ENCODE assay signal across 8 mouse cellular contexts in the genomic region with DNA sequence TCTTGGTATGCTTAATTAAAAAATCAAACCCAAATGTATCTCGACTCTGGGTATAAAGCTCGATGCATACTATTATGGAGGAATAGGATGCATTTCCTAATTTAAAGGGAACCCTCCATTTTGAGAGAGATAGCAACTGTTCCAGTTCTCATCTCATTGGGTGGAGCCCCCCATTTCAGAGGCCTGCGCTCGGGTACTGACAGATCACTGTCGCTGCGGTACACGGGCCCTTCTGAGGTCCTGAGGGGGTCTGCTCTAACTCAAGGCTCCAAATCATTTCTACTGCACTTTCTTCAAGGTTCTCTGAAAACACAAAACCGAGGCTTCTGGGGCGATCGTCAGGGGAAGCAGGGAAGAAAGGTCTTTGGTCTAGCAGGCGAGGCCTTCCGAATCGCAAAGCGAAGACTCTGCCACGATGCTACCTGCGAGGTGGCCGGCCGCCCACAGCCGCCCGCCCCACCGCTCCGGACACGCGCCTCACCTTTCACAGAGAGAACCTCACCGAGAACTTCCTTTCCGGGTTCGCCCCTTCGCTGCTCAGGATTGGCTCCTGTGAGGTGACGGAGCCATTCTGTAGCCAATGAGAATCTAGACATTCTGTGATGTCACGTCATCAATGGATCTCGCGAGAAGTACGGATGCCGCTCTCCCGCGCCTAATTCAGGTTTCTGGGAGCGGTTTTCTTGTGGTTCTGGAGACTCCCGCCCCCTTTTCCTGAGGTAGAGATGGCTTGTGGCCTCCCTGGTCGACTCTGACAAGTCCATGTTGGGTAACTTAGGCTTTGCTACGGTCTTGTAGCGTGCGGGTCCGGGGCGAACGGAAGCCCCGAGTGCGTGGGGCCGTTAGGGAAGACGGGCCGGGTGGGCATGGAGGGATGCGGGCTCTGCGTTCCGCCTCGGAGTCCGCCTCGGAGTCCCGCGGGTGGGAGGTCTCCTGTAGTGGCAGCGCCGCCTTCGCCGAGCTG. TPM values are rescaled to one million over a fixed set of nuclear protein-coding genes. Genes with fewer than 3 reads are reported as not detected.
A peak's percentile ranks its signal among the peaks of the same experiment; 100 is the strongest.
DNase-seq lines count a peak whose midpoint lies in the region; ATAC-seq and TF ChIP-seq lines count a peak whose summit lies in the region.

TSS of gene Mre11a (plus strand) at position 616 of the 964 bp plus-strand sequence.
TSS of gene Ankrd49 (minus strand) at position 818 of the 964 bp plus-strand sequence.

- peak; percentile 68; the same call in 1 of the 2 replicates for TF ChIP-seq POLR2A in bone marrow, adult 2 months (IDR thresholded peaks at IDR 0.05; ENCODE audit: borderline replicate concordance, control insufficient read depth, low read depth, low read length)
- peak; percentile 62; the same call in 1 of the 2 replicates for TF ChIP-seq POLR2A in limb, embryonic 14.5 days (IDR thresholded peaks at IDR 0.05; ENCODE audit: borderline replicate concordance, extremely low read depth, insufficient read depth, insufficient read length)

- no peaks in the 10 kb centered on the region for H3K4me1 ChIP-seq in bone marrow, adult 2 months (ENCODE audit: control insufficient read depth, insufficient read depth, low read length)
- H3K4me1 ChIP-seq in embryonic facial prominence, embryonic 15.5 days: peaks cover 8% of the 10 kb centered on the region; the same call in 1 of the 2 replicates
- peaks cover 4% of the 10 kb centered on the region for H3K4me1 ChIP-seq in limb, embryonic 14.5 days (ENCODE audit: control insufficient read depth, insufficient read depth, low read length)
- H3K4me1 ChIP-seq in midbrain, postnatal 0 days (ENCODE audit: insufficient read depth, low read length): no peaks in the 10 kb centered on the region

- peak; percentile 98 for ATAC-seq in embryonic facial prominence, embryonic 15.5 days (ENCODE audit: insufficient number of reproducible peaks, low FRiP score, low TSS enrichment, low read depth)
- peak; percentile 99 for ATAC-seq in limb, embryonic 14.5 days (ENCODE audit: low FRiP score, low read depth)
- peak; percentile 99 for ATAC-seq in midbrain, postnatal 0 days (ENCODE audit: low FRiP score)

- no peak; the same call in 1 of the 2 replicates for TF ChIP-seq CTCF in bone marrow, adult 2 months (IDR thresholded peaks at IDR 0.05; ENCODE audit: control insufficient read depth, insufficient read depth, low read length)
- peak; percentile 36; the same call in 1 of the 2 replicates for TF ChIP-seq CTCF in midbrain, postnatal 0 days (IDR thresholded peaks at IDR 0.05)

- peak within 1 kb of the TSS; percentile 83 for H3K27ac ChIP-seq in bone marrow, adult 2 months (ENCODE audit: control insufficient read depth, insufficient read depth, low read depth, low read length, poor library complexity)
- peak within 1 kb of the TSS; percentile 98 for H3K27ac ChIP-seq in embryonic facial prominence, embryonic 15.5 days (replicated peaks)
- peak within 1 kb of the TSS; percentile 97 for H3K27ac ChIP-seq in limb, embryonic 14.5 days (replicated peaks; ENCODE audit: low read depth, low read length)
- peak within 1 kb of the TSS; percentile 94 for H3K27ac ChIP-seq in midbrain, postnatal 0 days (ENCODE audit: low read depth, low read length)

- peaks cover 40% of the 10 kb centered on the region for H3K36me3 ChIP-seq in embryonic facial prominence, embryonic 15.5 days
- H3K36me3 ChIP-seq in limb, embryonic 14.5 days (ENCODE audit: control insufficient read depth, insufficient read depth, low read length): peaks cover 44% of the 10 kb centered on the region
- peaks cover 13% of the 10 kb centered on the region for H3K36me3 ChIP-seq in midbrain, postnatal 0 days (ENCODE audit: insufficient read depth, low read length)

- peak within 1 kb of the TSS; percentile 96 for H3K4me3 ChIP-seq in bone marrow, adult 2 months (replicated peaks; ENCODE audit: control insufficient read depth, low read depth, low read length)
- peak within 1 kb of the TSS; percentile 90 for H3K4me3 ChIP-seq in embryonic facial prominence, embryonic 15.5 days (replicated peaks)
- peak within 1 kb of the TSS; percentile 76 for H3K4me3 ChIP-seq in limb, embryonic 14.5 days (replicated peaks; ENCODE audit: low read length)
- H3K4me3 ChIP-seq in midbrain, postnatal 0 days (ENCODE audit: low read depth, low read length): peak within 1 kb of the TSS; percentile 74

- peak; percentile 99 for DNase-seq in 416B (ENCODE audit: low read depth)
- peak; percentile 97 for DNase-seq in heart, adult 8-10 months (ENCODE audit: low spot score)
- peak; percentile 97 for DNase-seq in kidney, adult 9 months
- peak; percentile 98 for DNase-seq in limb, embryonic 14.5 days (ENCODE audit: low spot score)
- peak; percentile 98 for DNase-seq in midbrain, postnatal 0 days (ENCODE audit: low spot score)
- peak; percentile 77 to 87 for DNase-seq in spleen, postnatal 14 days (ENCODE audit: low spot score in 2 of 2)

- H3K4me2 ChIP-seq in embryonic facial prominence, embryonic 15.5 days (replicated peaks): peak within 1 kb of the TSS; percentile 84
- peak within 1 kb of the TSS; percentile 80 for H3K4me2 ChIP-seq in limb, embryonic 14.5 days (replicated peaks; ENCODE audit: low read depth, low read length, severe bottlenecking)
- H3K4me2 ChIP-seq in midbrain, postnatal 0 days (ENCODE audit: low read depth, low read length, poor library complexity, severe bottlenecking): peak within 1 kb of the TSS; percentile 84

- H3K9me3 ChIP-seq in embryonic facial prominence, embryonic 15.5 days (replicated peaks): no peaks in the 10 kb centered on the region
- no peaks in the 10 kb centered on the region for H3K9me3 ChIP-seq in limb, embryonic 14.5 days (ENCODE audit: control insufficient read depth, low read length)
- no peaks in the 10 kb centered on the region for H3K9me3 ChIP-seq in midbrain, postnatal 0 days (ENCODE audit: low read length)

- H3K9ac ChIP-seq in embryonic facial prominence, embryonic 15.5 days: peak within 1 kb of the TSS; percentile 88
- peak within 1 kb of the TSS; percentile 92 for H3K9ac ChIP-seq in limb, embryonic 14.5 days (ENCODE audit: low read depth, low read length, severe bottlenecking)
- peak within 1 kb of the TSS; percentile 79 for H3K9ac ChIP-seq in midbrain, postnatal 0 days (replicated peaks; ENCODE audit: low read length, poor library complexity, severe bottlenecking)

- WGBS in bone marrow, adult 2 months: under 1% methylated on average over 62 of the region's 62 CpGs
- under 1% methylated on average over 62 of the region's 62 CpGs for WGBS in embryonic facial prominence, embryonic 15.5 days
- WGBS in limb, embryonic 14.5 days: 2% methylated on average over 62 of the region's 62 CpGs
- WGBS in midbrain, postnatal 0 days: under 1% methylated on average over 62 of the region's 62 CpGs

- no peaks in the 10 kb centered on the region for H3K27me3 ChIP-seq in embryonic facial prominence, embryonic 15.5 days
- H3K27me3 ChIP-seq in limb, embryonic 14.5 days (ENCODE audit: control insufficient read depth, insufficient read depth, low read length): no peaks in the 10 kb centered on the region
- no peaks in the 10 kb centered on the region for H3K27me3 ChIP-seq in midbrain, postnatal 0 days (ENCODE audit: insufficient read depth, low read length)

RNA-seq across cellular contexts. Expression of gene Mre11a, which starts in this region (rescaled TPM):
- polyA plus RNA-seq in bone marrow, adult 2 months (2011; ENCODE audit: insufficient read depth, insufficient read length, low replicate concordance, missing spikeins): 13.8 and 16.7 TPM in 2 replicates
- 21.5 and 22.4 TPM in 2 replicates for polyA plus RNA-seq in embryonic facial prominence, embryonic 15.5 days (2015; fragmentation: Nextera tagmentation; extraction: Ambion mirVana)
- total RNA-seq in heart, adult 8-10 months (2022): 10 to 100 TPM in 2 of 4 experiments, 1 to 10 TPM in 2; 8.0 to 18.2 (median 10.6) TPM
- polyA plus RNA-seq in limb, embryonic 14.5 days (2012; rRNA removed): 12.6 and 16.6 TPM in 2 replicates
- polyA plus RNA-seq in limb, embryonic 14.5 days (2014; fragmentation: Nextera tagmentation; extraction: Ambion mirVana): 22.9 and 25.3 TPM in 2 replicates
- total RNA-seq in midbrain, postnatal 0 days (2014; rRNA removed): 6.7 and 19.3 TPM in 2 replicates
- 5.9 and 7.2 TPM in 2 replicates for polyA plus RNA-seq in midbrain, postnatal 0 days (2015; fragmentation: Nextera tagmentation; extraction: Ambion mirVana)

RNA-seq across cellular contexts. Expression of gene Ankrd49, which starts in this region (rescaled TPM):
- 9.0 and 13.5 TPM in 2 replicates for polyA plus RNA-seq in bone marrow, adult 2 months (2011; ENCODE audit: insufficient read depth, insufficient read length, low replicate concordance, missing spikeins)
- polyA plus RNA-seq in embryonic facial prominence, embryonic 15.5 days (2015; fragmentation: Nextera tagmentation; extraction: Ambion mirVana): 40.6 and 42.8 TPM in 2 replicates
- total RNA-seq in heart, adult 8-10 months (2022): 1 to 10 TPM; 5.8 to 7.5 (median 7.2) TPM
- 18.3 and 23.2 TPM in 2 replicates for polyA plus RNA-seq in limb, embryonic 14.5 days (2012; rRNA removed)
- polyA plus RNA-seq in limb, embryonic 14.5 days (2014; fragmentation: Nextera tagmentation; extraction: Ambion mirVana): 46.6 and 51.3 TPM in 2 replicates
- 12.1 and 18.5 TPM in 2 replicates for total RNA-seq in midbrain, postnatal 0 days (2014; rRNA removed)
- 21.6 and 22.1 TPM in 2 replicates for polyA plus RNA-seq in midbrain, postnatal 0 days (2015; fragmentation: Nextera tagmentation; extraction: Ambion mirVana)

Comparison
In these comparisons a context has a peak if more than half of its experiments do, and no peak if none do; other contexts are left out.
1. Peak in every context shown above with its lines: DNase-seq, ATAC-seq, H3K4me3 ChIP-seq and H3K27ac ChIP-seq.